Mouse (Mus musculus) heart, postnatal 25 days (tissue): ENCODE data around the gene Ppp2r2d. TPM values are rescaled to one million over a fixed set of nuclear protein-coding genes. Genes with fewer than 3 reads are reported as not detected.

Experiments used
- DNase-seq: peaks from one replicate; pipeline ENCODE4 v3.0.0; 2022; ENCODE audit warnings: low spot score
- intact Hi-C: fragments of 180-260 bp; cut with DNase I; formaldehyde crosslinking; loops from one replicate; pipeline ENCODE4 v1.15.1; 2025
- total RNA-seq, 2 experiments: library from RNA; stranded (reverse); gene quantifications; 2 replicates each; pipeline ENCODE4 v1.2.3; 2021

The Ppp2r2d gene
- total RNA-seq, 2 experiments from 2014 or later: 36.8 to 40.9 TPM

DNA sequence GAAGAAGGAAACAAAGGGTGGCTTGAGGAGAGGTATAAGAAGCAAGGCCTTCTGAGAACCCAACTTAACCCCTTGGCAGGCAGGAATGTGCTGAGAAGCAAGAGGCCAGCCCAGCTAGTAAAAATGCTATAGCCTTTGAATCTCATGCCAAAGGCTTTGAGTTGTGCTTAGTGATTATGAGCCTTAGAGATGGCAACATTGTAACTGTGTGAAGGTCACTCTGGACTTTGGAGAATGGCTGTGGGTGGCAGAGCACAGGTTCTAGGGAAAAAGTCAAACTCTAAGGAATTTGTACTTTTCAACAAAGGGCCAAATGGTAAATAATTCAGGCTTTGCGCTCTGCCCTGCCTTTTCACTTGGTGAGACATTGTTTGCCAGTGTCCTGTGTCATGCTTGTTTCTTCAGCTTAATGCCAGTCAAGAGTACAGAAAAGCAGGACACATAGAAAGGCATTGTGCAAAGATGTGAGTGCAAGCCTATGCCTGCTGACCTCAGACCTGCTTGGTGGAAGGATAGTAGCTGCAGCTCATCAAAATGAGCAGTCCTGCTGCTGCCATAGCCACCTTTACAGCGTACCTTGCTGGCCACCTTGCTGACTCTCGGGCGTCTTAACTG lies 7.6 kb downstream of the Ppp2r2d start:
- intact Hi-C loops: no loop called here
- no peak for DNase-seq

DNA sequence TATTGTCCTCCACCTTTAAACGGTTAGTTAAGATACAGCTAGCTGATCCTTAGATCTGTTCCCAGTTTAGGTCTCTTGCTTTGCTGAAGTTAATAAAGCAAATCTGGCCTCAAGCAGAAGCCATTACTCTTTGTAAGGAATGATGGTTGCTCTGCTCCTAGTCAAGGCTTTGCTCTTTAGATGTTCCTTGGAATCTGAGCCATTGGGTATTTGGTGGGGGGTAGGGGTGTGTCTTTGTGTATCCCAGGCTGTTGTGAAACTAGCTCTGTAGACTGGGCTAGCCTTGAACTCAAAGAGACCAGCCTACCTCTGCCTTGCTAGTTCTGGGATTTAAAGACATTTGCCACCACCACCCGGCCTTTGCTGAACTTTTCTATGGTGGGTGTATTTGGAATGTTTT lies 8.3 kb downstream of the Ppp2r2d start:
- no peak for DNase-seq
- intact Hi-C loops: no loop called here

DNA sequence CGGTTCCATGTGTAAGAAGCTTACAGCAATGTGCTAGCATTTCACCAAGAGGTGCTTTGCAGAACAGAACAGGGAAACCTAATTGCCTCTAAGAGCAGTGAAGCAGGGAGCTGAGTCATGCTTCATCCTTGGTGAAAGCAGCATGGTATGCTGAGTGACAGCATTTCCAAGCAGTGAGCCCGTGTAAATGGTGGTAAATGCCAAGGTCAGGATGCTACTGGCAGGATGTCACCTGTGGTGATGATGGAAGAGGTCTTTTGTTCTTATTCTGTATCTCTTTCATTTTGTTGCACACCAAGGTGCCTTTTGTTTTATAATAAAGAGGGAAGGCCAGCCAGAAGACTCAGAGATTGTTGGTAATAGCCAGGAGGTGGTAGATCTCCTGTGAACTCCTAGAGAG lies 10.8 kb downstream of the Ppp2r2d start:
- no peak for DNase-seq
- intact Hi-C loops: no loop called here

DNA sequence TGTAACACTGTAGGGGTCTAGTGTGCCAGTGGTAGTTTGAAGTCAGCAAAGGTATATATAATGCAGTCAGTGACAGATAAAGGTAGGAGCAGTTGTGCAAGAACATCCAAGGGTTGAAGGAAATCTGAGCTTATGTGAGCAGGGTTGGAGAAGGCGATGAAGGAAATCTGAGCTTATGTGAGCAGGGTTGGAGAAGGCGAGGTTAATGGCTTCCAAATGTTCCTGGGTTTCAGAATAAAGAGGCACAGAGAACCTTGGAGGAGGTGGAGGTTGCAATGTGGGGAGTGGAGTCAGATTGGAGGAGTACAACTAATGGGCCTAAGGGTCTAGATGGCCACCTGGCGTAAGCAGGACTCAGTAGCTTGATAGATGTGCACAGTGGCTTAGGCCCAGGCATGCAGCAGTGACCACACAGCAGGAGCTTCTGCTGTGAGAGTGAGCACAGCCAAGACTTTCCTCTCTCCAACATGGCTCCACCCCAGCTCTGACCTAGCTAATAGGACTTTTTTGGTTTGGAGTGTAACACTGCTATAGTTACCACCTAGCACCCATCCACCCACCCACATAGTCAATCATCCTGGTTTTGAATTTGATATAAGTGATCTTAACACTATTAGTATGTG lies 18.2 kb downstream of the Ppp2r2d start:
- DNase-seq: no peak
- intact Hi-C loops: no loop called here

DNA sequence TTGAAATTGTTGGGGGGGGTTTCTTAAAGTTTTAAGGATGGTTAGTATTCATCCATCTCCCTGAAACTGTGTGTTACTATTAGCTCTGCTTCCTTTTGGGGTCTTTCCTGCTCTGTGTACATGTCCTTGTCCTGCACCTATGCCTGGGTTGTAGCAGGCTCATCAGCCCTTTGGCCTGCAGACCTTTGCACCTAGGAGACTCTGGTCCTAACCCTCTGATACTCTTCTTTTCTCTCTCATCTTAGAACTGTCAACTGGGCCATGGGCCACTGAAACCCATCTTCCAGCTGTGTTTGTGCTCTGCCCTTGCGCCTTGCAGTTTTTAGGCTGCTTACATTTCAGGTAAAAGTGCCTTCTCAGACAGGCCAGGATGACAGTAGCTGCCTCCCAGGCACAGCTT lies 18.9 kb downstream of the Ppp2r2d start:
- intact Hi-C loops: no loop called here
- DNase-seq: no peak

DNA sequence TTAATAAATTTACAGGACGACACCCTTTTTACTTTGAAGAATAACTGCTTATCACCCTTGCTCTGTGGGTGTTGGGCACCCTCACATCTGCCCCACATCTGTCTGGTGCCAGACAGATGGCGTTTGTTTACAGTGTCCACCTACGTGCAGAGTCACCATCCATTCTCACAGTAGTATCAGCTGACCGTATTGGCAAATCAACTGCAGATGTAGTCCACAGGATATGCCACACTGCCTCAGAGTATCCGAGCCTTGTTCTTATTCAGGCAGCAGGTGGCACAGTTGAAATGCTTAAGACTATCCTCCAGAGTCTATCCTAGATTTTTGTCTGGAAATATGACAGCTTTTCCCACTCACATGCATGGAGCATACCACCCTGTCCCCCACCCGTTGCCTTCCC lies 21.4 kb downstream of the Ppp2r2d start:
- no peak for DNase-seq
- intact Hi-C loops: no loop called here

DNA sequence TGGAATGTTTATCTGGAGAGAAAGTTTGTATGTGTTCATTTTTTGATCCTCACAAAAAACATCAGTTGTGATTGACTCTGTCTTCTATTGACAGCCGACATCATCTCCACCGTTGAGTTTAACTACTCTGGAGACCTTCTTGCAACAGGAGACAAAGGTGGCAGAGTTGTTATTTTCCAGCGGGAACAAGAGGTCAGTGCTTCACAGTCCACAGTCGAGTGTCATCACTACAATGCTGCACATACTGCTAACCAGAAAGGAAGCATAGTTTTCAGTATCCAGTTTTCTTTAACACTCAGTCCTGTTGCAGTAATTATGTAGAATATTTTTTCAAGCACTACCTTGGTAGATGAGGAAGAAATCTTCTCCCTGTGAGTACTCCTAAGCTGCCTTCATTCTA lies 22.4 kb downstream of the Ppp2r2d start:
- intact Hi-C loops: no loop called here
- no peak for DNase-seq

DNA sequence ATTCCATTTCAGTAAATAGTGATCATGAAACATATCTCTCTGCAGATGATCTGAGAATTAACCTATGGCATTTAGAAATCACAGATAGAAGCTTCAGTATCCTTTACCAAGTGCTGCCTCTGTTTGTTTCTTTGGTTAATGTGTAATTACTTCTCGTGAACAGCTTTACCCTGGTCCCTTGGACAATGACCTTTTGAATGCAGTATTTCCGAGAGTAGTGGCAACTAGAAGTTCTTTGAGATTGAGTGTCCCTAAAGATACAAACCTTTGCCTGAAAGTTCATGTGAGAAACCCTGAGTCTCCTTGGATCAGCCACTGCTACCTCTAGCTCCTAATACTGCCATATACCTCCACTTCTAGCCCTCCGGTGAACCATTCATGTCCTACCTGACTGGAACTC lies 27.1 kb downstream of the Ppp2r2d start:
- no peak for DNase-seq
- intact Hi-C loops: no loop called here

DNA sequence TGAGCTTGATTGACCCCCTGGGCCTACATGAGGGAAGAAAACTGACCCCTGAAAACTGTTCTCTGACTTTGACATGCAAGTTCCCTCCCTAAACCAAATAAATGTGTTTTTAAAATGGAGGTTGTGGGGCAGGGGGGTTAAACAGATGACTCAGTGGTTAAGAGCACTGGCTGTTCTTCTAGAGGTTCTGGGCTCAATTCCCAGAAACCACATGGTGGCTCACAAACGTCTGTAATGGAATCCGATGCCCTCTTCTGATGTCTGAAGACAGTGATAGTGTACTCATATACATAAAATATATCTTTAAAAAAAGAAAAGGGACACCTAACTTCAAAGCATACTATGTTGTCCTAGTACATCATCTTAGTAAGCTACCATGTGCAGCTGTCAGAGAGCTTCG lies 29.2 kb downstream of the Ppp2r2d start:
- intact Hi-C loops: no loop called here
- DNase-seq: no peak

DNA sequence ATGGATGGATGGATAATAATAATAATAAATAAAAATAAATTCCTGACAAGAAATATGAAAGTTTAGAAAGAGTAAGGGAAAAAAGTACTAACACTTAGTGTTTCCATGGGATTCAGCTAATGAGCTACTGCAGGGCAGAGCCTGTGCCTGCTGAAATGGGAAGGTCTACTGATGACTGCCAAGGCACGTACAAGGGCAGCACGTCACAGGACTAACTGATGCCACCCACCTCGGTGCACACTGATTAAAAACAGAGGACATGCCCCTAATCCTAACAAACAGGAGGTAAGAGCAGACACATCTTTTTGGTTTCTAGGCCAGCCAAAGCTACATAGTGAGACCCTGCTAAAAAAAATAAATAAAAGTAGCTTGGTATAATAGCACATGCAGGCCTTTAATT lies 37.8 kb downstream of the Ppp2r2d start:
- intact Hi-C loops: no loop called here
- DNase-seq: no peak

DNA sequence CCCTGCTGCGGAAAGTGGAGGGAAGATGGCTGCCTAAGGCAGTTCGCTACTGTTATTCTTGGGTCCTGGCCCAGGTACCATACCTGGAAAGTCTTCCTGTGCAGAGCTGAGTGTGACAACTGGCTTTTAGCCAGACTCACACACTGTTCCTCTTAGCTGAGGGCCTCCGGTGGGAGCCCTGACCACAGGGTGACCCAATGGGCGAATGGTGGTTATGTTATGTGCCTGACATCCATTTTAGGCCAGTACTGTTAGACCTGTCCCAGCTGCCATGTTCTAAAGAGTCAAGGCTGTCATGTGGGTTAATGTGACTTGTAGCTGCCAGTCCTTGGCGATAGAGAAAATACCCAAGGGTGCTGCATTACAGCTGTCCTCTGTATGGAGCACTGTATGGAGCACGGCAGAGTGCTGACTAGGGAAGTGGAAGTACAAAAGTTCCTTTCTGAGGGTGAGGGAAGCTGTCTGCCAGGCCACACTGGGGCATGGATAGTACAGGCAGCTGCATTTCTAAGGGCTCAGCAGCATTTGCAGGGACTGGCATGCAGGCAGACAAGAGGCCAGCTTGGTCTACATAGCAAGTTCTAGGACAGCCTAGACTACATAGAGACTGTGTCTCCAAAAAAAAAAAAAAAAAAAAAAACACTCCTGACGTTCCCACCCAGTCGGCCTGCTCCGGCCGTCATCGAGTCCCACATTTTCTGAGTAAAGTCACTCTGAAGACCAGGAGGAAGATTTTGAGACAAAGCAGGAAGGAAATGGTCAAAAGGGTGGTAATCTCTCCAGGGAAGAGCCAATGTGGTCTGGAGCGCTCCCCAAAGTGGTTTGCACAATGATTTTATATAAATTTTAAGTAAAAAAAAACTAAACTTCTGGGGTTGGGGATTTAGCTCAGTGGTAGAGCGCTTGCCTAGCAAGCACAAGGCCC lies 39.7 kb downstream of the Ppp2r2d start:
- intact Hi-C loops: no loop called here
- DNase-seq: no peak

DNA sequence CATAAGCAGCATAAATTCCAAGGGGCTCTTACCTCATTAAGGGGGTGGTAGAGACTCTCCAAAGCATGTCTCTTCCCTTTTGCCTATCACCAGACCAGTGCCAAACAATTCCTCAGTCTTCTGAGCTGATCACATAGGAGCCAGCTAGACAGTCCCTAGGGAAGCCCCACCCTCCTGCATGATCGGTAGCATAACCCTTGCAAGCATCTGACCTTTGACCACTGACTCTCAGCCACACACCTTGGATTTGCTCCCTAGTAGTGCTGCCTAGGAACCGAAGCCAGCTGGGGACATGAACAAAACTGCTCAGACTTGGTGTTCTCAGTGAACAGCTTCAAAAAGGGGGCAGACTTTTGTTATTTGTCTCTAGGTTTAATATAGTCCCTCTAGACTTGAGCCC lies 52.2 kb downstream of the Ppp2r2d start:
- intact Hi-C loops: no loop called here
- no peak for DNase-seq

DNA sequence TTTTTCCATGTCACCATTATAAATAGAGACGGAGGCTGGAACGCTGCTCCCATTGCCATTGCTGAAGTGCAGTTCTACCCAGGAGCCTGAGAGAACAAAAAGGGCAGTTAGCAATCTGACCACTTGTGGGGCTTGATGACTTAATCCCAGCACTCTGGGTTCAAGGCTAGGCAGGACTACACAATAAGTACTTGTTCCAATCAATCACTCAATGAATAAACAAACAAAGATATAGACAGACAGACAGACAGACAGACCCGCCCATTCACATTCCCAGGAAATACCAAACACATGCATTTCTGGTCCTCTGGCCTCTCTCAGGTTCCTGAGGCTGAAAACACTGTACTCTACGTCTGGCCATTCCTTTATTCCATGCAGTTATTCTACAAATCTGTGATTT lies 52.9 kb downstream of the Ppp2r2d start:
- intact Hi-C loops: no loop called here
- DNase-seq: no peak

DNA sequence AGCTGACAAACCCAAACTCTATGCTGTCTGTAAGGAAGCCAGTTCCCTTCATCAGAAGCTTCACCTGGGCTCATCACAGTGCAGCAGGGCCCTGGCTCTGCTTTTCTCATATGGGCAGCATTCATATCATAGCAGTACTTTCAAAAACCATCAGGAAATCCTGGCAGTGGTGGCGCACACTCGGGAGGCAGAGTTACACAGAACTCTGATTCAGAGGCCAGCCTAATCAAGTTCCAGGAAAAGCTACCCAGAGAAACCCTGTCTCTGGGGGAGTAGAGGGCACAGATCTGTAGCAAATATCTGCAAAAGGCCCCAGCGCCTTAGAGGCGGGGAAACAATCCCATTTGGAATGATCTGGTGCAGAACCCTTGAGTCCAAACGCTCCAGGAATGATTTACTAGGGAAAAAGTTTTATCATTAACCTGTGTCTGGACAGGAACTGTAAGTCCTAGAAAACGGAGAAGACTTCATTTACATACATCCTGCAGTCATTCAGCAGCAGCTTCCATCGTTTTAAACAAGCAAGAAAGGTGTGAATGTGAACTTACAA lies 58.1 kb downstream of the Ppp2r2d start:
- no peak for DNase-seq
- intact Hi-C loops: loop anchor here (10.0 kb wide), 1 partner anchor 461 kb away; no protein-coding TSS in a partner anchor

DNA sequence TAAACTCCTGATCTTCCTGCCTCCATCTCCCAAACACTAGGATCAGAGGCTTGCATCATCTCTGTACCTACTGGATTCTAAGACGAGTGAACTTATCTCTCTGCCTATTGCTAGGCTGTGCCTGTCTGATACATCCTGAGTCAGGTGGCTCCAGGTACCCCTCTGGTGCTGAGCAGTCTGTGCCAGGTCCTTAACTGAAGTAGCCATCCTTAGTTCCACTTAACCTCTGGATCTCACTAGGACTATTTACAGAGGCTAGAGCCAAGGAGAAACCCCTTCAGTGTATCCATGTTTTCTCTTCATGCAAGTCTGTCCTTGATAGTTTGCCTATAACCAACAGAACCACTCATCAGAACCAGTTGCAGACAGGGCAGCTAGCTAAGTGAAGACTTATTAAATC lies 60.6 kb downstream of the Ppp2r2d start:
- intact Hi-C loops: loop anchor here (5.0 to 10.0 kb wide), 2 partner anchors 59 to 458 kb away; partner anchors contain the start of genes Mapk1ip1 and Ppp2r2d

DNA sequence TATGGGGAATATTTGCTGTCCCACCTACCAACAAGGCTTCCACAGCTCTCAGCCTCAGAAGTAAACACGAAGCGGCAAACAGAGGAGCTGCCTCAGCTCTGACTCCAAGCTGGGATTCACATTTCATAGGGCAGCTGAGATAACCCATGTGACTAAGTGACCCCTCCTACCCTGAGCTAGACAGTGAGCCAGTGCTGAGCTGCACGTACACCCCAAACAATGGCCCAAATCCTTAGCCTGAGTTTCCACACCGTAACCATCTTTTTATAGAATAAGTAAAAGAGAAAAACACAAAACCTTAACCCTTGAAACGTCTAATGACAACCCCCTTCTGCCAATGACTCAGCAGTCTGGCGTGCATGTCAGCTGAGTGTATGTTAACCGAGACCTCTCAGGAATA lies 61.2 kb downstream of the Ppp2r2d start:
- intact Hi-C loops: loop anchor here (5.0 to 10.0 kb wide), 2 partner anchors 60 to 458 kb away; partner anchors contain the start of genes Mapk1ip1 and Ppp2r2d
- DNase-seq: peak; percentile 36

More for the DNA sequence above, 60.6 kb downstream of the Ppp2r2d start:
- DNase-seq: no peak

DNA sequence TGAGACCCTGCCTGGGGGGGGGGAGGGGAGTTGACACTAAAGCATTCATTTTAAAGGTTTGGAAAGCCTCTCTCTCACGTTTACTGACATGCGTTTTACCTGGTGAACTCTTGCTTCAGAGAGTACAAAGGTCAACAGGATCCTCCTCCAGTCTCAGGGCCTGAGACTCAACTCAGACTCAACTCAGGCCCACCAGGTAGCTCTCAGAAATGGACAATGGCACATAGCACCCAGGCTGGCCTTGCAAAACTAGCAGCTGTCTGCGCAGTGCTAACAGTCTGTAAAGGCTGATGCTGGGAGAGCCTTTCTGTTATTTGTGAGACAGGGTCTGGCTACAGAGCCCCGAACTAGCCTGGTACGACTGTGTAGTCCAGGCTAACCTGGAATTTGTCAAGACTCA lies 62.1 kb downstream of the Ppp2r2d start:
- DNase-seq: no peak
- intact Hi-C loops: loop anchor here (5.0 to 10.0 kb wide), 2 partner anchors 61 to 457 kb away; partner anchors contain the start of genes Mapk1ip1 and Ppp2r2d

DNA sequence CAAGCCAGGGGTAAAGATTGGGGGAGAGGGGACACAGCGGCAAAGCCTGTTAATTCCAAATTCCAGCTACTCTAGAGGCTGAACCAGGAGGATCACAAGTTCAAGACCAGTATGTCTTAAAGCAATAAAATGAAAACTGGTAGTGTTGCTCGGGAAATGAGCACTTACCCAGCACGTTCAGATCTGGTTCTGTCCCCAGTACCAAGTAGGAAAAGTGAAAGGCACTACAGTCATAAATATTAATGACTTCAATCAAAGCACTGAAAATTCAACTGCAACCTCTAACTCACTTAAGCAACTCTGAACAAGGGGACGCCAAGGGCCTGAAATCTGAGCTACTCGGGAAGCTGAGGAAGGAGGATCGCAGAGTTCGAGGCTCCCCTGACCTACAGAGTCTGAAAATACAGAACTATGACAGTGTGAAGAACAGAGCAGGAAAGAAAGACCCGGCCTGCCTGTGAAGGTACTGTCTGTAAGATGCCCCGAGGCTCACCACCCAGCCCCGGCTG lies 62.9 kb downstream of the Ppp2r2d start:
- intact Hi-C loops: loop anchor here (5.0 to 10.0 kb wide), 2 partner anchors 62 to 456 kb away; partner anchors contain the start of genes Mapk1ip1 and Ppp2r2d
- no peak for DNase-seq

DNA sequence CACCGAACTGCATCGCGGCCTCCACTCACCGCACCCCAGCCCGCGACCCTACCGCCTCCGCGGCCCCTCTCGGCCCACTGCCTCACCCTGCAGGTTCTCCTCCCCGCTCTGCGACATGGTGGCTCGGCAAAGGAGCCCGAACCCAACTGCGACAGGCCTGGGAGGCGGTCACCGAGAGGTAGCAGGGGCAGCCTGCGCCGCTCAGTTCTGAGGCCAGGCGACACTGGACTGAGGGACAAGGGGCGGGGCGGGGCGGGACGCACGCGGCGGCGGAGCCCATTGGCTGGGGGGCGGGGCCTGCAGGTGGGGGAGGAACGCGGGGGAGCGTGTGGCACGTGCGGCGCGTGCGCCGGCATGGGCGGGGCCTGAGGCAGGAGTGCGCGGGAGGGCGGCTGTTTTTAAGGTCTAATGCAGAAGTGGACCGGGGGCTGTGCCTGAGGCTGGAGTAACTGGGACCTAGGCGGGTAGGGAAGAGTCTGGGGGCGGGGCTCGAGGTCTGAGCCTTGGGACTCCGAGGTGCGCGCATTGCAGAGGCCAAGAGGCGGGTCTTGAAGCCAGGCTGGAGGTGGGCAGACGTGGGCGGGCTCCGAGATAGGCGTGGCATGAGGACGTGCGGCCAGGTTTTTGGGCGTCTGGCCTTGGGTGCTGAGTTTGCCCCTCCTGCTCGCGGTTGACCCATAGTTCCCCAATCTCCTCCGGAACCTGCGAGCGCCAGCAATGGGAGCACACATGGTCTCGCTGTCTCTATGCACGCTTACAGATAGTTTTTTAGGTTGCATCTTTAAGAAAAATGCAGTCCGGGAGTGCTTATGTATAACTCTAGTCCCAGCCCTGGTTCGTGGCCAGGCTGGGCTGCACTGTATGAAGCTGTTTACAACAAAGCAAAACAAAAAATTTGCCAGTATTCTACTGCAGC lies 63.7 kb downstream of the Ppp2r2d start, which contains the start of gene Bnip3:
Gene Bnip3 (minus strand): TSS at position 243 of the 916 bp plus-strand sequence.
- DNase-seq: peak; percentile 82
- intact Hi-C loops: loop anchor here (5.0 to 10.0 kb wide), 2 partner anchors 62 to 455 kb away; partner anchors contain the start of genes Mapk1ip1 and Ppp2r2d
